Mouse (Mus musculus) forebrain, postnatal 0 days (tissue): ENCODE results near the gene Acsbg2. TPM values are rescaled to one million over a fixed set of nuclear protein-coding genes. Genes with fewer than 3 reads are reported as not detected.
A peak's percentile ranks its signal among the peaks of the same experiment; 100 is the strongest.

Experiments used
- ATAC-seq: fragments of 200-750 bp; cut with Nextera tagmentation; 2 replicates; pipeline ENCODE4 v1.8.0; 2017; ENCODE audit warnings: mild to moderate bottlenecking, moderate library complexity
- DNase-seq: peaks from one replicate; pipeline ENCODE4 v3.0.0-alpha.2; 2015
- H3K27ac ChIP-seq: fragments of 300-500 bp; sonication (generic); 2 replicates; pipeline ENCODE4 v1.5.1; 2014; ENCODE audit warnings: low read depth, mild to moderate bottlenecking, antibody characterized with exemption, low read length, moderate library complexity, mixed read lengths
- H3K27me3 ChIP-seq: fragments of 300-500 bp; sonication (generic); 2 replicates; pipeline ENCODE4 v1.6.1; 2014; ENCODE audit warnings: mild to moderate bottlenecking, low read length, mixed read lengths; ENCODE audit not compliant: insufficient read depth
- H3K36me3 ChIP-seq: fragments of 300-500 bp; sonication (generic); 2 replicates; pipeline ENCODE4 v1.6.1; 2014; ENCODE audit warnings: mild to moderate bottlenecking, moderate library complexity; ENCODE audit not compliant: insufficient read depth
- H3K4me1 ChIP-seq: fragments of 300-500 bp; sonication (generic); 2 replicates; pipeline ENCODE4 v1.6.1; 2014; ENCODE audit warnings: antibody characterized with exemption; ENCODE audit not compliant: insufficient read depth
- H3K4me2 ChIP-seq: fragments of 300-500 bp; sonication (generic); 2 replicates; pipeline ENCODE4 v1.6.1; 2014; ENCODE audit warnings: low read depth, mild to moderate bottlenecking, moderate library complexity
- H3K4me3 ChIP-seq: fragments of 300-500 bp; sonication (generic); 2 replicates; pipeline ENCODE4 v1.5.1; 2014; ENCODE audit warnings: low read depth, low read length, mixed read lengths
- H3K9ac ChIP-seq: fragments of 300-500 bp; sonication (generic); 2 replicates; pipeline ENCODE4 v1.6.1; 2014; ENCODE audit warnings: mild to moderate bottlenecking
- H3K9me3 ChIP-seq: fragments of 300-500 bp; sonication (generic); 2 replicates; pipeline ENCODE4 v1.6.1; 2016; ENCODE audit warnings: low read length
- CTCF ChIP-seq: sonication (generic); IDR thresholded peaks from 2 replicates; pipeline ENCODE4 v1.5.1; 2016; ENCODE audit warnings: antibody characterized with exemption, control low read depth, low read depth
- WGBS: fragments of 180-500 bp; shearing (Covaris S2); extraction: QIAGEN DNeasy Blood & Tissue Kit; methylation state at CpG from one replicate; pipeline ENCODE4 v1.1.7; 2014; 5-methylcytosine and 5-hydroxymethylcytosine counted together
- polyA plus RNA-seq: library from polyadenylated mRNA; unstranded; fragments of >200 nt; fragmentation: Nextera tagmentation; extraction: Ambion mirVana; gene quantifications from 2 replicates; pipeline ENCODE4 v1.2.1, GENCODE M21; 2015
- total RNA-seq: library from RNA; depleted of rRNA; stranded (reverse); fragments of >200 nt; gene quantifications from 2 replicates; pipeline ENCODE4 v1.2.3, GENCODE M21; 2014

Gene Acsbg2
- total and polyA plus RNA-seq, 2 experiments from 2014 or later, result not detected

- peaks cover 5% of the 10 kb centered on the region; the same call in 1 of the 2 replicates for H3K36me3 ChIP-seq
- no peaks in the 10 kb centered on the region for H3K4me1 ChIP-seq
- 95% methylated on average over 17 of the region's 17 CpGs for WGBS
- H3K4me3 ChIP-seq, result no peak overlapping the region
- H3K9me3 ChIP-seq, result no peaks in the 10 kb centered on the region
- H3K4me2 ChIP-seq, result no peak overlapping the region
- no peak for DNase-seq
- H3K27ac ChIP-seq, result no peak overlapping the region
- no peak for TF ChIP-seq CTCF
- no peaks in the 10 kb centered on the region for H3K27me3 ChIP-seq
- ATAC-seq, result no peak
- H3K9ac ChIP-seq, result no peak overlapping the region
Measured at GRCm38 (mm10) chr17:56884809-56885208, 10.6 kb upstream of the Acsbg2 start.

- Histone ChIP-seq H3K4me1 (no peaks in the 10 kb centered on the region), H3K36me3 (peaks cover under 1% of the 10 kb centered on the region; the same call in 1 of the 2 replicates), H3K27ac (no peak overlapping the region), H3K27me3 (no peaks in the 10 kb centered on the region), H3K4me3 (no peak overlapping the region), H3K4me2 (no peak overlapping the region), H3K9me3 (no peaks in the 10 kb centered on the region), H3K9ac (no peak overlapping the region)
- DNase-seq (no peak), ATAC-seq (no peak)
- 68% methylated on average over 5 of the region's 5 CpGs for WGBS
- TF ChIP-seq CTCF, result no peak
Measured at GRCm38 (mm10) chr17:56884331-56884730, 10.1 kb upstream of the Acsbg2 start.

- Histone ChIP-seq H3K4me2 (peak overlapping the region; percentile 15; the same call in 1 of the 2 replicates), H3K27me3 (no peaks in the 10 kb centered on the region), H3K27ac (no peak overlapping the region), H3K36me3 (no peaks in the 10 kb centered on the region), H3K4me3 (no peak overlapping the region), H3K9me3 (no peaks in the 10 kb centered on the region), H3K9ac (no peak overlapping the region), H3K4me1 (no peaks in the 10 kb centered on the region)
- no peak for ATAC-seq
- TF ChIP-seq CTCF, result no peak
- WGBS, result 56% methylated on average over 17 of the region's 17 CpGs
- no peak for DNase-seq
Measured at GRCm38 (mm10) chr17:56883612-56884011, 9.4 kb upstream of the Acsbg2 start.

- ATAC-seq (no peak), DNase-seq (no peak)
- TF ChIP-seq CTCF, result no peak
- H3K9me3 ChIP-seq, result no peaks in the 10 kb centered on the region
- no peaks in the 10 kb centered on the region for H3K27me3 ChIP-seq
- no peak overlapping the region for H3K4me2 ChIP-seq
- H3K4me3 ChIP-seq, result no peak overlapping the region
- H3K36me3 ChIP-seq, result no peaks in the 10 kb centered on the region
- no peaks in the 10 kb centered on the region for H3K4me1 ChIP-seq
- no peak overlapping the region for H3K9ac ChIP-seq
- H3K27ac ChIP-seq, result no peak overlapping the region
- 90% methylated on average over 19 of the region's 19 CpGs for WGBS
Measured at GRCm38 (mm10) chr17:56877426-56877825, 3.2 kb upstream of the Acsbg2 start.

GRCm38 (mm10) chr17:56876981-56877380 lies 2.7 kb upstream of the Acsbg2 start:
- WGBS, result 75% methylated on average over 8 of the region's 8 CpGs
- Histone ChIP-seq H3K4me2 (no peak overlapping the region), H3K36me3 (no peaks in the 10 kb centered on the region), H3K9ac (no peak overlapping the region), H3K4me3 (no peak overlapping the region), H3K9me3 (no peaks in the 10 kb centered on the region), H3K4me1 (no peaks in the 10 kb centered on the region), H3K27me3 (no peaks in the 10 kb centered on the region), H3K27ac (no peak overlapping the region)
- no peak for ATAC-seq
- TF ChIP-seq CTCF, result no peak
- no peak for DNase-seq

GRCm38 (mm10) chr17:56876465-56876864 lies 2.2 kb upstream of the Acsbg2 start:
- DNase-seq (no peak), ATAC-seq (no peak)
- H3K4me1 ChIP-seq, result no peaks in the 10 kb centered on the region
- H3K4me2 ChIP-seq, result no peak overlapping the region
- H3K27ac ChIP-seq, result no peak overlapping the region
- H3K9ac ChIP-seq, result no peak overlapping the region
- no peak for TF ChIP-seq CTCF
- no peaks in the 10 kb centered on the region for H3K36me3 ChIP-seq
- 79% methylated on average over 3 of the region's 3 CpGs for WGBS
- no peaks in the 10 kb centered on the region for H3K9me3 ChIP-seq
- no peak overlapping the region for H3K4me3 ChIP-seq
- H3K27me3 ChIP-seq, result no peaks in the 10 kb centered on the region

GRCm38 (mm10) chr17:56874936-56875651 lies 847 bp upstream of the Acsbg2 start, which contains the start of gene 1700061G19Rik:
Gene 1700061G19Rik, plus strand, starts transcription at chr17:56875477.
- Histone ChIP-seq H3K4me2 (no peak within 1 kb of the TSS), H3K9me3 (no peaks in the 10 kb centered on the region), H3K4me3 (no peak within 1 kb of the TSS), H3K27me3 (no peaks in the 10 kb centered on the region), H3K4me1 (no peaks in the 10 kb centered on the region), H3K27ac (no peak within 1 kb of the TSS), H3K9ac (no peak within 1 kb of the TSS), H3K36me3 (no peaks in the 10 kb centered on the region)
- 91% methylated on average over 12 of the region's 12 CpGs for WGBS
- no peak for ATAC-seq
- no peak for TF ChIP-seq CTCF
- DNase-seq, result no peak
